Mouse (Mus musculus): ENCODE results near the gene Serpinb11. TPM values are rescaled to one million over a fixed set of nuclear protein-coding genes. Genes with fewer than 3 reads are reported as not detected.

Serpinb11 gene
- polyA plus RNA-seq (2014; fragmentation: Nextera tagmentation; extraction: Ambion mirVana) = not detected in 2 replicates

DNA sequence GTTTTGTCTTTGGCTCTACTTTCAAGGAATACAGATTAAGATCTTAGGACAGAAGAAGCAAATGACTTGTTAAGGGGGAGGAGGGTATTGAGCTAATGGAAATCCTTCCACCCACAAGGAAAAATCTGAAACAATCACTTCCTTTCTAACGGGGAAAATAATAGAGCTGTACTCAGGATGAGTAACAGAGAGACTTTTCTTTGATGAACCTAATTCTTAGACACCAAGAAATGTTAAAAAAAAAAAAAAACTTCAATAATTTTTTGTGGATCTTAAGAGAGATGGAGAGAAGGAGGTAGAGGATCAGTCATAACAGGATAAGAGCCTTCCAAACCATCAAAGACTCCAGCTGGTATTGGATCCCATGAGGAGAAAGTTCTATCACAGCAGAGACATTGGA lies at the start of gene Serpinb11:
Gene Serpinb11, plus strand, starts transcription at position 301 of the 400 bp plus-strand sequence.
- Histone ChIP-seq H3K4me3 (ENCODE audit: low read length) (no peak within 1 kb of the TSS), H3K27ac (ENCODE audit: low read depth, low read length) (no peak within 1 kb of the TSS), H3K9ac (ENCODE audit: low read depth, low read length) (no peak within 1 kb of the TSS), H3K4me1 (ENCODE audit: control insufficient read depth, insufficient read depth, low read length) (no peaks in the 10 kb centered on the region), H3K9me3 (ENCODE audit: control insufficient read depth, low read length) (no peaks in the 10 kb centered on the region), H3K27me3 (ENCODE audit: control insufficient read depth, insufficient read depth, low read length) (no peaks in the 10 kb centered on the region), H3K36me3 (ENCODE audit: control insufficient read depth, insufficient read depth, low read length) (no peaks in the 10 kb centered on the region), H3K4me2 (replicated peaks; ENCODE audit: low read depth, low read length) (no peak within 1 kb of the TSS)
- 58% methylated on average over 1 of the region's 1 CpGs for WGBS
- ATAC-seq (ENCODE audit: low FRiP score, low TSS enrichment) = no peak

- Histone ChIP-seq H3K9ac (ENCODE audit: low read depth, low read length) (no peak overlapping the region), H3K27ac (ENCODE audit: low read depth, low read length) (no peak overlapping the region), H3K4me3 (ENCODE audit: low read length) (no peak overlapping the region), H3K4me1 (ENCODE audit: control insufficient read depth, insufficient read depth, low read length) (no peaks in the 10 kb centered on the region), H3K36me3 (ENCODE audit: control insufficient read depth, insufficient read depth, low read length) (no peaks in the 10 kb centered on the region), H3K9me3 (ENCODE audit: control insufficient read depth, low read length) (no peaks in the 10 kb centered on the region), H3K4me2 (replicated peaks; ENCODE audit: low read depth, low read length) (no peak overlapping the region), H3K27me3 (ENCODE audit: control insufficient read depth, insufficient read depth, low read length) (no peaks in the 10 kb centered on the region)
- no peak for ATAC-seq (ENCODE audit: low FRiP score, low TSS enrichment)
Observed at GRCm38 (mm10) chr1:107345979-107346378, 15.0 kb upstream of the Serpinb11 start.

DNA sequence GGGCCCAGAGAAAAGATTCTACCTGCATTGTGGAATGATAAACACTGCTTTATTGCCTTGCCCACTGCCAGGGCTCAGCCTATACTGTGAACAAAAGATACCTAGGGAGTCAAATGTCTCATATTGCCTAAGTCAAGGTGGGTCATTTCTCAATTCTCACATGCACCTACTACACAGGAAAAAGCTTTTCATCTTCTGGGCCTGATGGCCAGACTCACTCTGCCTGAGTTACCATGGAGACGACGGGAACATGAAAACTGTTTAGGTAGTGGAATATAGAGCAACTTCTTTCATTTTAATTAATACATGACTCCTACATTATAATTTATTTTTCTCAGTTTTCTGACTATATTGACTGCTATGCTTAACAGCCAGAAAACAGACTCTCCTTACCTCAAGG lies 14.2 kb upstream of the Serpinb11 start:
- Histone ChIP-seq H3K9ac (ENCODE audit: low read depth, low read length) (no peak overlapping the region), H3K27me3 (ENCODE audit: control insufficient read depth, insufficient read depth, low read length) (no peaks in the 10 kb centered on the region), H3K4me3 (ENCODE audit: low read length) (no peak overlapping the region), H3K4me1 (ENCODE audit: control insufficient read depth, insufficient read depth, low read length) (no peaks in the 10 kb centered on the region), H3K9me3 (ENCODE audit: control insufficient read depth, low read length) (no peaks in the 10 kb centered on the region), H3K36me3 (ENCODE audit: control insufficient read depth, insufficient read depth, low read length) (no peaks in the 10 kb centered on the region), H3K4me2 (replicated peaks; ENCODE audit: low read depth, low read length) (no peak overlapping the region), H3K27ac (ENCODE audit: low read depth, low read length) (no peak overlapping the region)
- 90% methylated on average over 2 of the region's 2 CpGs for WGBS
- no peak for ATAC-seq (ENCODE audit: low FRiP score, low TSS enrichment)

- no peak for ATAC-seq (ENCODE audit: low FRiP score, low TSS enrichment)
- WGBS = 44% methylated on average over 3 of the region's 3 CpGs
- Histone ChIP-seq H3K36me3 (ENCODE audit: control insufficient read depth, insufficient read depth, low read length) (no peaks in the 10 kb centered on the region), H3K4me1 (ENCODE audit: control insufficient read depth, insufficient read depth, low read length) (no peaks in the 10 kb centered on the region), H3K9ac (ENCODE audit: low read depth, low read length) (no peak overlapping the region), H3K4me3 (ENCODE audit: low read length) (no peak overlapping the region), H3K27ac (ENCODE audit: low read depth, low read length) (no peak overlapping the region), H3K27me3 (ENCODE audit: control insufficient read depth, insufficient read depth, low read length) (no peaks in the 10 kb centered on the region), H3K4me2 (replicated peaks; ENCODE audit: low read depth, low read length) (no peak overlapping the region), H3K9me3 (ENCODE audit: control insufficient read depth, low read length) (no peaks in the 10 kb centered on the region)
Observed at GRCm38 (mm10) chr1:107350392-107350791, 10.6 kb upstream of the Serpinb11 start.

GRCm38 (mm10) chr1:107351115-107351514 lies 9.9 kb upstream of the Serpinb11 start:
- no peak overlapping the region for H3K4me2 ChIP-seq (replicated peaks; ENCODE audit: low read depth, low read length)
- H3K4me1 ChIP-seq (ENCODE audit: control insufficient read depth, insufficient read depth, low read length) = no peaks in the 10 kb centered on the region
- H3K27ac ChIP-seq (ENCODE audit: low read depth, low read length) = no peak overlapping the region
- H3K36me3 ChIP-seq (ENCODE audit: control insufficient read depth, insufficient read depth, low read length) = no peaks in the 10 kb centered on the region
- no peaks in the 10 kb centered on the region for H3K9me3 ChIP-seq (ENCODE audit: control insufficient read depth, low read length)
- H3K4me3 ChIP-seq (ENCODE audit: low read length) = no peak overlapping the region
- no peak for ATAC-seq (ENCODE audit: low FRiP score, low TSS enrichment)
- no peaks in the 10 kb centered on the region for H3K27me3 ChIP-seq (ENCODE audit: control insufficient read depth, insufficient read depth, low read length)
- H3K9ac ChIP-seq (ENCODE audit: low read depth, low read length) = no peak overlapping the region
- WGBS = 72% methylated on average over 2 of the region's 2 CpGs

DNA sequence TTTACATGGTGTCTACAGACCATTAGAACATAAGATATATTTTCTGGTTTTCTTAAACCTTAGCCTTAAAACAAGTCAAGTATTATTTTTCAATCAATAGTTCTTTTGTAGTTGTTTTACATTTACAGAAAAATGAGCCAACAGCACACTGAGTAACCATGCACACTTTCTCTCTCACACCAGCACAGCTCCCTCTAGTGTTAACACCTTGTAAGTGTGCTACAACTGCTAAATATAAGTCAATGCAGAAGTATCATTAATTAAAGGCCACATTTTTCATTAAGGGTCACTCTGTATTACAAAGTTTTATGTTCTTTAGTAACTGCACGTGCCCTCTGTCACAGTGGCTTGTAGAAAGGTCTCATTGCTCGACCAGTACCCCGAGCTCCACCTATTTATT lies 8.0 kb upstream of the Serpinb11 start:
- Histone ChIP-seq H3K9me3 (ENCODE audit: control insufficient read depth, low read length) (no peaks in the 10 kb centered on the region), H3K4me2 (replicated peaks; ENCODE audit: low read depth, low read length) (no peak overlapping the region), H3K36me3 (ENCODE audit: control insufficient read depth, insufficient read depth, low read length) (no peaks in the 10 kb centered on the region), H3K27me3 (ENCODE audit: control insufficient read depth, insufficient read depth, low read length) (no peaks in the 10 kb centered on the region), H3K27ac (ENCODE audit: low read depth, low read length) (no peak overlapping the region), H3K4me1 (ENCODE audit: control insufficient read depth, insufficient read depth, low read length) (no peaks in the 10 kb centered on the region), H3K4me3 (ENCODE audit: low read length) (no peak overlapping the region), H3K9ac (ENCODE audit: low read depth, low read length) (no peak overlapping the region)
- WGBS = 41% methylated on average over 3 of the region's 3 CpGs
- no peak for ATAC-seq (ENCODE audit: low FRiP score, low TSS enrichment)

DNA sequence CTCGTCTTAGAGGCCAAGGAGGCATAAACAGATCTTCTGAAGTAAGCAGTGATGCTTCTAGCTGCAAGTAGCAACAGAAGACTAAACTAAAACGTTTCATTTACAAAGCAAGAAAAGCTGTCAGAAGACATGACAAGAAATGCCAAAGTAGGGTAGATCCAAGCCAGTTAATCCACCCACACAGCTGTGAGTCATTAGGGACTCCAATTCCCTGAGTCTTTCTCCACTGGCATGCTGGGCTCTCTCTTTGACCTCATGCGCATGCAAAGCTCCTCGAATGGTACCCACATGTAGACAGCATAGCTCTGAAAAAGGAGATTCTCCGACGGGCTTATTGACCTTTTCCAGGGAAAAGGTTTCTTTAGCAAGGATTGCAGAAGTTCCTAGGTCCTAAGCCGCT lies 5.0 kb downstream of the Serpinb11 start:
- Histone ChIP-seq H3K4me2 (replicated peaks; ENCODE audit: low read depth, low read length) (no peak overlapping the region), H3K4me1 (ENCODE audit: control insufficient read depth, insufficient read depth, low read length) (no peaks in the 10 kb centered on the region), H3K9ac (ENCODE audit: low read depth, low read length) (no peak overlapping the region), H3K27me3 (ENCODE audit: control insufficient read depth, insufficient read depth, low read length) (no peaks in the 10 kb centered on the region), H3K4me3 (ENCODE audit: low read length) (no peak overlapping the region), H3K27ac (ENCODE audit: low read depth, low read length) (no peak overlapping the region), H3K9me3 (ENCODE audit: control insufficient read depth, low read length) (no peaks in the 10 kb centered on the region), H3K36me3 (ENCODE audit: control insufficient read depth, insufficient read depth, low read length) (no peaks in the 10 kb centered on the region)
- ATAC-seq (ENCODE audit: low FRiP score, low TSS enrichment) = no peak
- WGBS = 80% methylated on average over 7 of the region's 7 CpGs

DNA sequence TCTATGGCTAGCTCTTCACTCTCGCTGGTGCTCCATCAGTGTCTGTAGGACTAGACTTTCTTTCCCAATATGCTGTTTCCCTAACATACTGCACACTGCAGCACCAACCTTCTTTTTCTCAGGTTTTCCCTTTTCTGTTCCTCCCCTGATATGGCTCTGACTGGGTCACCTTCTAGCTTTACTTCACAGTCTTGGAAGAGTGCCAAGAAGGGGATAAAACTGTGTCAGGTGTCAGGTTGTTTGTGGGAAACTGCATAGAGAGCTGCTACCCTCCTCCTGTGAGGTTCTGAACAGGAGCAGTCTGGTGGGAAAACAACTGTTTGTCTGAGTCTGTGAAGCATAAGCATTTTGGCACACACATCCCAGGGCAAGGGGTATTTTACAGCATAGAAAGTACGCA lies 7.9 kb downstream of the Serpinb11 start:
- Histone ChIP-seq H3K4me2 (replicated peaks; ENCODE audit: low read depth, low read length) (no peak overlapping the region), H3K27me3 (ENCODE audit: control insufficient read depth, insufficient read depth, low read length) (no peaks in the 10 kb centered on the region), H3K4me1 (ENCODE audit: control insufficient read depth, insufficient read depth, low read length) (no peaks in the 10 kb centered on the region), H3K9me3 (ENCODE audit: control insufficient read depth, low read length) (no peaks in the 10 kb centered on the region), H3K36me3 (ENCODE audit: control insufficient read depth, insufficient read depth, low read length) (no peaks in the 10 kb centered on the region), H3K4me3 (ENCODE audit: low read length) (no peak overlapping the region), H3K9ac (ENCODE audit: low read depth, low read length) (no peak overlapping the region), H3K27ac (ENCODE audit: low read depth, low read length) (no peak overlapping the region)
- ATAC-seq (ENCODE audit: low FRiP score, low TSS enrichment) = no peak
- WGBS = 72% methylated on average over 2 of the region's 2 CpGs

DNA sequence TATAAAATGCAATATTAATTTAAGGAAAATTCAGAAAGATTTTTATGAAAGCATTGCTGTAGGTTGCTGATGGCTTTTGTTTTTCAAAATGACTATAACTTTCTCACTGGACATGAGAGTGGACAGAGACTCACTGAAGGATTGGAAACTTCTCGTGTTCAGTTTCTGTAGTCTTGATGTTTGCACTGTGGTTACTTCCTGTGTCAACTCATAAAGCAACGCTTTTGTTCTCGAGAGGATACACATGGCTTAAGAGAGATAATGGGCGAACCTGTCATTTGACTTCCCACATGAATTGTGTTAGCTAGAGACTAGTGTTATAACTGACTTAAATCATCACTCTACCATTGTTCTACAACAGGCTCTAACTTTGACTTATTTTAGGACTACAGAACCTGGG lies 16.0 kb downstream of the Serpinb11 start:
- no peak overlapping the region for H3K4me3 ChIP-seq (ENCODE audit: low read length)
- no peaks in the 10 kb centered on the region for H3K9me3 ChIP-seq (ENCODE audit: control insufficient read depth, low read length)
- no peak overlapping the region for H3K9ac ChIP-seq (ENCODE audit: low read depth, low read length)
- H3K27me3 ChIP-seq (ENCODE audit: control insufficient read depth, insufficient read depth, low read length) = no peaks in the 10 kb centered on the region
- H3K4me2 ChIP-seq (replicated peaks; ENCODE audit: low read depth, low read length) = no peak overlapping the region
- 60% methylated on average over 4 of the region's 4 CpGs for WGBS
- H3K36me3 ChIP-seq (ENCODE audit: control insufficient read depth, insufficient read depth, low read length) = no peaks in the 10 kb centered on the region
- H3K27ac ChIP-seq (ENCODE audit: low read depth, low read length) = no peak overlapping the region
- ATAC-seq (ENCODE audit: low FRiP score, low TSS enrichment) = no peak
- no peaks in the 10 kb centered on the region for H3K4me1 ChIP-seq (ENCODE audit: control insufficient read depth, insufficient read depth, low read length)

GRCm38 (mm10) chr1:107378368-107378767 lies 17.4 kb downstream of the Serpinb11 start:
- Histone ChIP-seq H3K9ac (ENCODE audit: low read depth, low read length) (no peak overlapping the region), H3K4me1 (ENCODE audit: control insufficient read depth, insufficient read depth, low read length) (no peaks in the 10 kb centered on the region), H3K4me3 (ENCODE audit: low read length) (no peak overlapping the region), H3K36me3 (ENCODE audit: control insufficient read depth, insufficient read depth, low read length) (no peaks in the 10 kb centered on the region), H3K9me3 (ENCODE audit: control insufficient read depth, low read length) (no peaks in the 10 kb centered on the region), H3K27me3 (ENCODE audit: control insufficient read depth, insufficient read depth, low read length) (no peaks in the 10 kb centered on the region), H3K27ac (ENCODE audit: low read depth, low read length) (no peak overlapping the region), H3K4me2 (replicated peaks; ENCODE audit: low read depth, low read length) (no peak overlapping the region)
- no peak for ATAC-seq (ENCODE audit: low FRiP score, low TSS enrichment)

Measured in kidney, embryonic 14.5 days (tissue).